Mouse (Mus musculus): Measurements from ENCODE around the gene Kazald1. TPM values are rescaled to one million over a fixed set of nuclear protein-coding genes. Genes with fewer than 3 reads are reported as not detected.
"Not testable (repeated sequence)": the region's sequence is repeated elsewhere in the genome, so short reads cannot be mapped to it uniquely, and the experiment has no call there.

Kazald1 gene
- 1 to 10 TPM; 3.9 to 7.8 TPM for total RNA-seq (2021)
- long read RNA-seq, experiment 1, partial matches to known transcripts, result 8 of 12 reads
- long read RNA-seq, experiment 1, other reads (novel, unspliced or antisense), result 4 of 12 reads
- long read RNA-seq, experiment 2, partial matches to known transcripts, result 15 of 23 reads
- long read RNA-seq, experiment 2, other reads (novel, unspliced or antisense), result 6 of 23 reads

- intact Hi-C loops (cut with DNase I), result no loop called here
- peak; percentile 93 to 98 for DNase-seq
These were observed at the start of gene Kazald1 for GRCm38 (mm10) chr19:45074580-45075322. Kazald1 (plus strand) TSS chr19:45075241.

GRCm38 (mm10) chr19:45025937-45026568 lies 49.0 kb upstream of the Kazald1 start:
- intact Hi-C loops (cut with DNase I), result no loop called here

GRCm38 (mm10) chr19:45026958-45027670 lies 47.9 kb upstream of the Kazald1 start:
- DNase-seq, result peak in 1 of 2 experiments; percentile 53
- intact Hi-C loops (cut with DNase I), result no loop called here

More at GRCm38 (mm10) chr19:45025937-45026568, 49.0 kb upstream of the Kazald1 start:
- DNase-seq, result no peak

- intact Hi-C loops (cut with DNase I), result no loop called here
- no peak for DNase-seq
These were observed 47.2 kb upstream of the Kazald1 start for GRCm38 (mm10) chr19:45027848-45028247.

- no peak for DNase-seq
- intact Hi-C loops (cut with DNase I), result no loop called here
These were observed 46.3 kb upstream of the Kazald1 start for GRCm38 (mm10) chr19:45028746-45029145.

GRCm38 (mm10) chr19:45029571-45029970 lies 45.5 kb upstream of the Kazald1 start:
- intact Hi-C loops (cut with DNase I), result no loop called here
- no peak for DNase-seq

GRCm38 (mm10) chr19:45030111-45030510 lies 44.9 kb upstream of the Kazald1 start:
- DNase-seq, result peak; percentile 58 to 66
- intact Hi-C loops (cut with DNase I), result loop anchor here (2.0 kb wide), 1 partner anchor 17 kb away; no protein-coding TSS in a partner anchor

GRCm38 (mm10) chr19:45030746-45031693 lies 44.0 kb upstream of the Kazald1 start:
- DNase-seq, result peak; percentile 59 to 74
- intact Hi-C loops (cut with DNase I), result loop anchor here (2.0 kb wide), 1 partner anchor 18 kb away; no protein-coding TSS in a partner anchor

GRCm38 (mm10) chr19:45031780-45032179 lies 43.3 kb upstream of the Kazald1 start:
- intact Hi-C loops (cut with DNase I), result loop anchor here (2.0 kb wide), 1 partner anchor 19 kb away; no protein-coding TSS in a partner anchor
- DNase-seq, result peak; percentile 75 to 76

GRCm38 (mm10) chr19:45032570-45033332 lies 42.3 kb upstream of the Kazald1 start:
- intact Hi-C loops (cut with DNase I), result no loop called here
- DNase-seq, result peak in 1 of 2 experiments; percentile 22

GRCm38 (mm10) chr19:45036867-45037266 lies 38.2 kb upstream of the Kazald1 start:
- intact Hi-C loops (cut with DNase I), result no loop called here

GRCm38 (mm10) chr19:45038198-45038597 lies 36.8 kb upstream of the Kazald1 start:
- DNase-seq; intact Hi-C loops (cut with DNase I): not testable (repeated sequence)

More at GRCm38 (mm10) chr19:45036867-45037266, 38.2 kb upstream of the Kazald1 start:
- peak; percentile 59 to 66 for DNase-seq

- DNase-seq, result no peak
- intact Hi-C loops (cut with DNase I), result no loop called here
These were observed 34.8 kb upstream of the Kazald1 start for GRCm38 (mm10) chr19:45040214-45040613.

- intact Hi-C loops (cut with DNase I), result no loop called here
- peak; percentile 7 to 29 for DNase-seq
These were observed 30.6 kb upstream of the Kazald1 start for GRCm38 (mm10) chr19:45044389-45044927.

GRCm38 (mm10) chr19:45045236-45045635 lies 29.8 kb upstream of the Kazald1 start:
- intact Hi-C loops (cut with DNase I), result no loop called here
- peak; percentile 47 to 60 for DNase-seq

GRCm38 (mm10) chr19:45045651-45046050 lies 29.4 kb upstream of the Kazald1 start, which contains the start of gene Pdzd7:
Pdzd7 (minus strand) TSS chr19:45045717.
- intact Hi-C loops (cut with DNase I), result no loop called here

GRCm38 (mm10) chr19:45046523-45047321 lies 28.3 kb upstream of the Kazald1 start:
- DNase-seq, result peak; percentile 80 to 84
- intact Hi-C loops (cut with DNase I), result no loop called here

More at GRCm38 (mm10) chr19:45045651-45046050, 29.4 kb upstream of the Kazald1 start, which contains the start of gene Pdzd7:
- DNase-seq, result no peak

Measured in gastrocnemius, postnatal 36 days (tissue).